Mouse (Mus musculus) left cerebral cortex, adult 2 months (tissue): Measurements from ENCODE around the gene Mettl27. TPM values are rescaled to one million over a fixed set of nuclear protein-coding genes. Genes with fewer than 3 reads are reported as not detected.

ENCODE experiments used
- DNase-seq, 2 experiments: peaks; one replicate each; pipeline ENCODE4 v3.0.0; 2021 to 2022; ENCODE audit warnings: low spot score in 2 of 2, mixed read lengths in 1 of 2; ENCODE audit errors: extremely low spot score in 1 of 2
- H3K27ac ChIP-seq: fragments of 200-600 bp; 2 replicates; pipeline ENCODE4 v1.8.1; 2022
- H3K4me3 ChIP-seq: fragments of 200-600 bp; 2 replicates; pipeline ENCODE4 v1.8.1; 2022
- CTCF ChIP-seq: fragments of 200-600 bp; IDR thresholded peaks from 2 replicates; pipeline ENCODE4 v1.8.1; 2022; ENCODE audit warnings: antibody characterized with exemption, mild to moderate bottlenecking, moderate library complexity
- intact Hi-C: fragments of 180-260 bp; cut with DNase I; formaldehyde crosslinking; loops from one replicate; pipeline ENCODE4 v1.15.1; 2025
- long read RNA-seq, 2 experiments: library from polyadenylated mRNA; stranded (forward); transcript quantifications; one replicate each; pipeline ENCODE4 v2.0.0; 2021; ENCODE audit warnings: borderline mapping rate in 2 of 2
- total RNA-seq, 2 experiments: library from RNA; stranded (reverse); gene quantifications; 2 replicates each; pipeline ENCODE4 v1.2.3; 2021

The Mettl27 gene
- total RNA-seq, result 1 to 10 TPM; 7.5 to 9.3 TPM
- long read RNA-seq, experiment 1, partial matches to known transcripts, result 1 of 5 reads
- long read RNA-seq, experiment 1, other reads (novel, unspliced or antisense), result 4 of 5 reads
- long read RNA-seq, experiment 2, partial matches to known transcripts, result 1 of 7 reads
- long read RNA-seq, experiment 2, other reads (novel, unspliced or antisense), result 4 of 7 reads

- peak; percentile 68 to 75 for DNase-seq
- TF ChIP-seq CTCF, result no peak
- H3K27ac ChIP-seq, result peak within 1 kb of the TSS; percentile 83
- intact Hi-C loops, result loop anchor here (5.0 kb wide), 1 partner anchor 35 kb away; no protein-coding TSS in a partner anchor
- peak within 1 kb of the TSS; percentile 85 for H3K4me3 ChIP-seq
These were observed at the start of gene Mettl27 for GRCm38 (mm10) chr5:134932179-134932902. Mettl27 (plus strand) TSS chr5:134932368.

GRCm38 (mm10) chr5:134883077-134883476, 49.1 kb upstream of the Mettl27 start:
- no peak overlapping the region for H3K4me3 ChIP-seq
- intact Hi-C loops, result no loop called here
- no peak for DNase-seq
- H3K27ac ChIP-seq, result no peak overlapping the region; the same call in 1 of the 2 replicates
- TF ChIP-seq CTCF, result no peak

GRCm38 (mm10) chr5:134887447-134888335, 44.5 kb upstream of the Mettl27 start:
- Histone ChIP-seq H3K4me3 (no peak overlapping the region), H3K27ac (peak overlapping the region; percentile 45)
- DNase-seq, result no peak
- intact Hi-C loops, result no loop called here
- TF ChIP-seq CTCF, result no peak; the same call in 1 of the 2 replicates

GRCm38 (mm10) chr5:134888505-134888904, 43.7 kb upstream of the Mettl27 start:
- intact Hi-C loops, result no loop called here
- DNase-seq, result no peak
- H3K4me3 ChIP-seq, result no peak overlapping the region
- H3K27ac ChIP-seq, result no peak overlapping the region
- no peak for TF ChIP-seq CTCF

GRCm38 (mm10) chr5:134890601-134891054, 41.5 kb upstream of the Mettl27 start:
- intact Hi-C loops, result loop anchor here (10.0 kb wide), 1 partner anchor 394 kb away; no protein-coding TSS in a partner anchor

GRCm38 (mm10) chr5:134891552-134891951, 40.6 kb upstream of the Mettl27 start:
- TF ChIP-seq CTCF, result no peak
- intact Hi-C loops, result loop anchor here (10.0 kb wide), 1 partner anchor 393 kb away; no protein-coding TSS in a partner anchor
- H3K27ac ChIP-seq, result peak overlapping the region; percentile 53

More at GRCm38 (mm10) chr5:134890601-134891054, 41.5 kb upstream of the Mettl27 start:
- H3K27ac ChIP-seq, result no peak overlapping the region; the same call in 1 of the 2 replicates
- TF ChIP-seq CTCF, result no peak
- DNase-seq, result no peak
- no peak overlapping the region for H3K4me3 ChIP-seq

GRCm38 (mm10) chr5:134892717-134893116, 39.5 kb upstream of the Mettl27 start:
- intact Hi-C loops, result loop anchor here (10.0 kb wide), 1 partner anchor 392 kb away; no protein-coding TSS in a partner anchor
- no peak overlapping the region for H3K4me3 ChIP-seq
- no peak for DNase-seq
- TF ChIP-seq CTCF, result peak; percentile 10
- no peak overlapping the region for H3K27ac ChIP-seq

More at GRCm38 (mm10) chr5:134891552-134891951, 40.6 kb upstream of the Mettl27 start:
- no peak overlapping the region for H3K4me3 ChIP-seq
- no peak for DNase-seq

- intact Hi-C loops, result loop anchor here (10.0 kb wide), 1 partner anchor 390 kb away; no protein-coding TSS in a partner anchor
These were observed 36.9 kb upstream of the Mettl27 start for GRCm38 (mm10) chr5:134895291-134895690.

GRCm38 (mm10) chr5:134896965-134897364, 35.2 kb upstream of the Mettl27 start:
- no peak for TF ChIP-seq CTCF
- no peak for DNase-seq
- no peak overlapping the region for H3K27ac ChIP-seq
- H3K4me3 ChIP-seq, result no peak overlapping the region
- intact Hi-C loops, result loop anchor here (10.0 kb wide), 1 partner anchor 388 kb away; no protein-coding TSS in a partner anchor

More at GRCm38 (mm10) chr5:134895291-134895690, 36.9 kb upstream of the Mettl27 start:
- TF ChIP-seq CTCF, result no peak
- DNase-seq, result no peak
- no peak overlapping the region for H3K4me3 ChIP-seq
- H3K27ac ChIP-seq, result no peak overlapping the region

GRCm38 (mm10) chr5:134897596-134897995, 34.6 kb upstream of the Mettl27 start:
- intact Hi-C loops, result loop anchor here (10.0 kb wide), 1 partner anchor 387 kb away; no protein-coding TSS in a partner anchor
- no peak for DNase-seq
- no peak overlapping the region for H3K4me3 ChIP-seq
- H3K27ac ChIP-seq, result no peak overlapping the region
- no peak for TF ChIP-seq CTCF
